Mouse (Mus musculus) midbrain, embryonic 14.5 days (tissue): ENCODE measurements around the gene Rps6ka5. TPM values are rescaled to one million over a fixed set of nuclear protein-coding genes. Genes with fewer than 3 reads are reported as not detected.

Experiments
- ATAC-seq: fragments of 200-750 bp; cut with Nextera tagmentation; 2 replicates; pipeline ENCODE4 v1.8.0; 2017; ENCODE audit warnings: moderate number of reproducible peaks, moderate library complexity; ENCODE audit not compliant: low FRiP score, low TSS enrichment
- DNase-seq: peaks from one replicate; pipeline ENCODE4 v3.0.0-alpha.2; 2015
- H3K27ac ChIP-seq: fragments of 300-500 bp; sonication (generic); replicated peaks from 2 replicates; pipeline ENCODE4 v1.5.1; 2014; ENCODE audit warnings: mild to moderate bottlenecking, low read depth, low read length, moderate library complexity
- H3K27me3 ChIP-seq: fragments of 300-500 bp; sonication (generic); 2 replicates; pipeline ENCODE4 v1.6.1; 2014; ENCODE audit warnings: low read length, control low read depth, mixed read lengths; ENCODE audit not compliant: control insufficient read depth, insufficient read depth
- H3K36me3 ChIP-seq: fragments of 300-500 bp; sonication (generic); 2 replicates; pipeline ENCODE4 v1.6.1; 2014; ENCODE audit warnings: low read length, control low read depth; ENCODE audit not compliant: control insufficient read depth, insufficient read depth
- H3K4me1 ChIP-seq: fragments of 300-500 bp; sonication (generic); 2 replicates; pipeline ENCODE4 v1.6.1; 2014; ENCODE audit warnings: mild to moderate bottlenecking, antibody characterized with exemption, low read length, control low read depth; ENCODE audit not compliant: control insufficient read depth, insufficient read depth
- H3K4me2 ChIP-seq: fragments of 300-500 bp; sonication (generic); 2 replicates; pipeline ENCODE4 v1.6.1; 2014; ENCODE audit warnings: mild to moderate bottlenecking, low read length, moderate library complexity
- H3K4me3 ChIP-seq: fragments of 300-500 bp; sonication (generic); replicated peaks from 2 replicates; pipeline ENCODE4 v1.5.1; 2014; ENCODE audit warnings: low read depth, low read length
- H3K9ac ChIP-seq: fragments of 300-500 bp; sonication (generic); replicated peaks from 2 replicates; pipeline ENCODE4 v1.6.1; 2014; ENCODE audit warnings: mild to moderate bottlenecking, low read length, moderate library complexity
- H3K9me3 ChIP-seq: fragments of 300-500 bp; sonication (generic); 2 replicates; pipeline ENCODE4 v1.6.1; 2016; ENCODE audit warnings: low read length, control low read depth, mixed read lengths; ENCODE audit not compliant: control insufficient read depth
- WGBS: fragments of 180-500 bp; shearing (Covaris S2); extraction: QIAGEN DNeasy Blood & Tissue Kit; methylation state at CpG from one replicate; pipeline ENCODE4 v1.1.7; 2014; 5-methylcytosine and 5-hydroxymethylcytosine counted together
- polyA plus RNA-seq: library from polyadenylated mRNA; unstranded; fragments of >200 nt; fragmentation: Nextera tagmentation; extraction: Ambion mirVana; gene quantifications from 2 replicates; pipeline ENCODE4 v1.2.1, GENCODE M21; 2014

Rps6ka5 gene
- polyA plus RNA-seq, 1 experiment from 2014 or later = 7.9 TPM

GRCm38 (mm10) chr12:100716969-100717368 lies 9.8 kb downstream of the Rps6ka5 start:
- H3K4me1 ChIP-seq = no peaks in the 10 kb centered on the region
- ATAC-seq = no peak
- no peak overlapping the region for H3K9ac ChIP-seq
- H3K4me3 ChIP-seq = no peak overlapping the region
- H3K27me3 ChIP-seq = no peaks in the 10 kb centered on the region
- 82% methylated on average over 4 of the region's 4 CpGs for WGBS
- DNase-seq = no peak
- no peaks in the 10 kb centered on the region for H3K36me3 ChIP-seq
- no peak overlapping the region for H3K4me2 ChIP-seq
- no peaks in the 10 kb centered on the region for H3K9me3 ChIP-seq
- no peak overlapping the region for H3K27ac ChIP-seq

GRCm38 (mm10) chr12:100711819-100712218 lies 15.0 kb downstream of the Rps6ka5 start:
- Histone ChIP-seq H3K36me3 (no peaks in the 10 kb centered on the region), H3K9ac (no peak overlapping the region), H3K27ac (no peak overlapping the region), H3K27me3 (no peaks in the 10 kb centered on the region), H3K4me1 (no peaks in the 10 kb centered on the region), H3K9me3 (no peaks in the 10 kb centered on the region), H3K4me2 (no peak overlapping the region), H3K4me3 (no peak overlapping the region)
- WGBS = 82% methylated on average over 5 of the region's 5 CpGs
- no peak for ATAC-seq
- DNase-seq = no peak

- 89% methylated on average over 10 of the region's 10 CpGs for WGBS
Observed at GRCm38 (mm10) chr12:100711116-100711691, 15.6 kb downstream of the Rps6ka5 start.

GRCm38 (mm10) chr12:100710432-100710831 lies 16.4 kb downstream of the Rps6ka5 start:
- 69% methylated on average over 1 of the region's 1 CpGs for WGBS
- no peak overlapping the region for H3K9ac ChIP-seq
- H3K27ac ChIP-seq = no peak overlapping the region
- no peaks in the 10 kb centered on the region for H3K4me1 ChIP-seq
- ATAC-seq (no peak), DNase-seq (no peak)
- H3K4me3 ChIP-seq = no peak overlapping the region
- no peak overlapping the region for H3K4me2 ChIP-seq
- H3K9me3 ChIP-seq = no peaks in the 10 kb centered on the region
- H3K27me3 ChIP-seq = no peaks in the 10 kb centered on the region
- no peaks in the 10 kb centered on the region for H3K36me3 ChIP-seq

More at GRCm38 (mm10) chr12:100711116-100711691, 15.6 kb downstream of the Rps6ka5 start:
- Histone ChIP-seq H3K36me3 (no peaks in the 10 kb centered on the region), H3K4me3 (no peak overlapping the region), H3K4me1 (no peaks in the 10 kb centered on the region), H3K27me3 (no peaks in the 10 kb centered on the region), H3K27ac (no peak overlapping the region), H3K9me3 (no peaks in the 10 kb centered on the region), H3K4me2 (no peak overlapping the region), H3K9ac (no peak overlapping the region)
- ATAC-seq (no peak), DNase-seq (no peak)

- Histone ChIP-seq H3K4me2 (no peak overlapping the region), H3K9ac (no peak overlapping the region), H3K36me3 (no peaks in the 10 kb centered on the region), H3K27ac (no peak overlapping the region), H3K9me3 (no peaks in the 10 kb centered on the region), H3K27me3 (no peaks in the 10 kb centered on the region), H3K4me3 (no peak overlapping the region), H3K4me1 (no peaks in the 10 kb centered on the region)
- ATAC-seq (no peak), DNase-seq (no peak)
- WGBS = 92% methylated on average over 2 of the region's 2 CpGs
Observed at GRCm38 (mm10) chr12:100707312-100707711, 19.5 kb downstream of the Rps6ka5 start.

GRCm38 (mm10) chr12:100705057-100705722 lies 21.6 kb downstream of the Rps6ka5 start:
- no peak overlapping the region for H3K27ac ChIP-seq
- H3K36me3 ChIP-seq = no peaks in the 10 kb centered on the region
- no peak overlapping the region for H3K4me2 ChIP-seq
- DNase-seq (no peak), ATAC-seq (no peak)
- no peak overlapping the region for H3K9ac ChIP-seq
- WGBS = 90% methylated on average over 5 of the region's 5 CpGs
- no peaks in the 10 kb centered on the region for H3K4me1 ChIP-seq
- H3K4me3 ChIP-seq = no peak overlapping the region
- H3K27me3 ChIP-seq = no peaks in the 10 kb centered on the region
- no peaks in the 10 kb centered on the region for H3K9me3 ChIP-seq

GRCm38 (mm10) chr12:100698019-100698418 lies 28.8 kb downstream of the Rps6ka5 start:
- 94% methylated on average over 1 of the region's 1 CpGs for WGBS
- H3K27ac ChIP-seq = no peak overlapping the region
- DNase-seq (no peak), ATAC-seq (no peak)
- no peak overlapping the region for H3K9ac ChIP-seq
- H3K4me1 ChIP-seq = no peaks in the 10 kb centered on the region
- H3K27me3 ChIP-seq = no peaks in the 10 kb centered on the region
- H3K36me3 ChIP-seq = no peaks in the 10 kb centered on the region
- no peaks in the 10 kb centered on the region for H3K9me3 ChIP-seq
- no peak overlapping the region for H3K4me2 ChIP-seq
- no peak overlapping the region for H3K4me3 ChIP-seq

GRCm38 (mm10) chr12:100696621-100697020 lies 30.2 kb downstream of the Rps6ka5 start:
- Histone ChIP-seq H3K36me3 (no peaks in the 10 kb centered on the region), H3K27ac (no peak overlapping the region), H3K27me3 (no peaks in the 10 kb centered on the region), H3K4me2 (no peak overlapping the region), H3K9me3 (no peaks in the 10 kb centered on the region), H3K4me3 (no peak overlapping the region), H3K9ac (no peak overlapping the region), H3K4me1 (no peaks in the 10 kb centered on the region)
- WGBS = 8% methylated on average over 4 of the region's 4 CpGs
- DNase-seq = peak; percentile 14
- no peak for ATAC-seq

GRCm38 (mm10) chr12:100695252-100695651 lies 31.5 kb downstream of the Rps6ka5 start:
- no peaks in the 10 kb centered on the region for H3K36me3 ChIP-seq
- no peaks in the 10 kb centered on the region for H3K9me3 ChIP-seq
- no peaks in the 10 kb centered on the region for H3K27me3 ChIP-seq
- no peak overlapping the region for H3K4me2 ChIP-seq
- no peak overlapping the region for H3K27ac ChIP-seq
- ATAC-seq (no peak), DNase-seq (no peak)
- H3K4me3 ChIP-seq = no peak overlapping the region
- H3K9ac ChIP-seq = no peak overlapping the region
- 84% methylated on average over 3 of the region's 3 CpGs for WGBS
- H3K4me1 ChIP-seq = no peaks in the 10 kb centered on the region
